Mouse (Mus musculus): Measurements from ENCODE around the gene Exoc6. TPM values are rescaled to one million over a fixed set of nuclear protein-coding genes. Genes with fewer than 3 reads are reported as not detected.
A peak's percentile ranks its signal among the peaks of the same experiment; 100 is the strongest.
"Not testable (repeated sequence)": the region's sequence is repeated elsewhere in the genome, so short reads cannot be mapped to it uniquely, and the experiment has no call there.

Exoc6 gene
- polyA plus RNA-seq, 1 experiment from 2014 or later, result 20.6 TPM

GRCm38 (mm10) chr19:37551040-37551566, 885 bp downstream of the Exoc6 start:
- WGBS, result 18% methylated on average over 8 of the region's 8 CpGs
- H3K9me3 ChIP-seq (ENCODE audit: control insufficient read depth, low read length), result no peaks in the 10 kb centered on the region
- H3K27ac ChIP-seq (replicated peaks in 1 of 2; ENCODE audit: control insufficient read depth in 1 of 2, insufficient read depth in 1 of 2, low read depth in 2 of 2, low read length in 2 of 2), result 0 out of 4 replicates have a peak overlapping the region, but pooled peaks of 1 of the 2 experiments have one; percentile 77

DNA sequence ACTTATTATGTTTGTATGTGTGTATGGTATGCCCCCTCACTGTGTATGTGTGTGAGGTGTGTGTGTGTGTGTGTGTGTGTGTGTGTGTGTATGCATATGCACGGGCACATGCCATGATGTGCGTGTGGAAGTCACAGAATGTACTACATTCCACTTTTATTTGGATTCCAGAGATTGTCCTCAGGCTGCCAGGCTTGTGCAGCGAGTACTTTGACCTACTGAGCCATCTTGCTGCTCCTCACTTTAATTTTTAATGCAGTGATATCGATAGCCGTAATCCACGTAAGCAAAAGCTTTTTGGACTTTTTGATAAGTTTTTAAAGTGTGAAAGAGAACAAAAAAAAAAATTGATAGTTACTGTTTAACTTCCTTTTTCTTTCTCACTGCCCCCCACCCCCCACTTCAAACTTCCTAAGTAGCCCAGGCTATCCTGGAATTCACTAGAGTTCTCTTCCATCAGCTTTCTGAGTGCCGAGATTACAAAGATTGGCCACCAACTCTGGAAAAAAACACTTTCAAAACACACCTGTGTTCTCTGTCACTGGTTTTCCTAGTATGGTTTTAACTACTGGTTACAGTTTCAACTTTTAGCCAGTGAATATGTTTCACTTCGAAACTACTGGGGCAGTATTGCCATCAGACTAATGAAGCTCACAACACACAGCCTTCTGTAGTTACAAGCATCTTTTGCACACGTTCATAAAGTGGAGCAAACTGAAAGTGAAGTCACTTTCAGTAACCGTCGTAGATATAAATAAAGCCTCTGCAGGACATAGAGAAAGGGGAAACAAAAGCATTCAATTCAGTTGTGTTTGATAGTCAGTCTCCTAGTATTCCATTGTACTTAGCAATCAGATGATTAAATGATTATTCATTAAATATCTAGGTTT, 3.4 kb downstream of the Exoc6 start:
- H3K9ac ChIP-seq (ENCODE audit: low read length), result no peak overlapping the region
- 86% methylated on average over 11 of the region's 11 CpGs for WGBS
- ATAC-seq (ENCODE audit: insufficient number of reproducible peaks, insufficient read depth, low FRiP score, low read depth), result no peak

More at GRCm38 (mm10) chr19:37551040-37551566, 885 bp downstream of the Exoc6 start:
- Histone ChIP-seq H3K4me1 (ENCODE audit: control insufficient read depth in 2 of 2, insufficient read depth in 2 of 2, low read length in 2 of 2) (peaks cover 0 to 4% of the 10 kb centered on the region in 2 experiments; a peak in 1 of 4 replicates), H3K9ac (ENCODE audit: low read length) (peak overlapping the region; percentile 79), H3K4me2 (ENCODE audit: low read length) (peak overlapping the region; percentile 92), H3K36me3 (ENCODE audit: control insufficient read depth, insufficient read depth, low read length) (peaks cover 4% of the 10 kb centered on the region; the same call in 1 of the 2 replicates), H3K27me3 (ENCODE audit: control insufficient read depth, insufficient read depth, low read length) (peaks cover 3% of the 10 kb centered on the region; the same call in 1 of the 2 replicates), H3K4me3 (ENCODE audit: control insufficient read depth in 1 of 2, insufficient read depth in 1 of 2, low read depth in 1 of 2, low read length in 2 of 2) (peak overlapping the region; percentile 60 to 97)
- no peak for ATAC-seq (ENCODE audit: insufficient number of reproducible peaks, insufficient read depth, low FRiP score, low read depth)

GRCm38 (mm10) chr19:37554266-37554650, 4.0 kb downstream of the Exoc6 start:
- not testable (repeated sequence) for H3K36me3 ChIP-seq (ENCODE audit: control insufficient read depth, insufficient read depth, low read length); H3K4me1 ChIP-seq (ENCODE audit: control insufficient read depth in 2 of 2, insufficient read depth in 2 of 2, low read length in 2 of 2); H3K9me3 ChIP-seq (ENCODE audit: control insufficient read depth, low read length); H3K27ac ChIP-seq (replicated peaks in 1 of 2; ENCODE audit: control insufficient read depth in 1 of 2, insufficient read depth in 1 of 2, low read depth in 2 of 2, low read length in 2 of 2); H3K4me2 ChIP-seq (ENCODE audit: low read length); ATAC-seq (ENCODE audit: insufficient number of reproducible peaks, insufficient read depth, low FRiP score, low read depth); H3K9ac ChIP-seq (ENCODE audit: low read length); H3K27me3 ChIP-seq (ENCODE audit: control insufficient read depth, insufficient read depth, low read length); H3K4me3 ChIP-seq (ENCODE audit: control insufficient read depth in 1 of 2, insufficient read depth in 1 of 2, low read depth in 1 of 2, low read length in 2 of 2)
- 84% methylated on average over 5 of the region's 5 CpGs for WGBS

More for the DNA sequence above, 3.4 kb downstream of the Exoc6 start:
- Histone ChIP-seq H3K27ac (replicated peaks in 1 of 2; ENCODE audit: control insufficient read depth in 1 of 2, insufficient read depth in 1 of 2, low read depth in 2 of 2, low read length in 2 of 2) (no peak overlapping the region), H3K9me3 (ENCODE audit: control insufficient read depth, low read length) (no peaks in the 10 kb centered on the region), H3K4me1 (ENCODE audit: control insufficient read depth in 2 of 2, insufficient read depth in 2 of 2, low read length in 2 of 2) (peaks cover 0 to 4% of the 10 kb centered on the region in 2 experiments; a peak in 1 of 4 replicates), H3K27me3 (ENCODE audit: control insufficient read depth, insufficient read depth, low read length) (no peaks in the 10 kb centered on the region), H3K36me3 (ENCODE audit: control insufficient read depth, insufficient read depth, low read length) (peaks cover 4% of the 10 kb centered on the region; the same call in 1 of the 2 replicates), H3K4me2 (ENCODE audit: low read length) (no peak overlapping the region), H3K4me3 (ENCODE audit: control insufficient read depth in 1 of 2, insufficient read depth in 1 of 2, low read depth in 1 of 2, low read length in 2 of 2) (no peak overlapping the region)

DNA sequence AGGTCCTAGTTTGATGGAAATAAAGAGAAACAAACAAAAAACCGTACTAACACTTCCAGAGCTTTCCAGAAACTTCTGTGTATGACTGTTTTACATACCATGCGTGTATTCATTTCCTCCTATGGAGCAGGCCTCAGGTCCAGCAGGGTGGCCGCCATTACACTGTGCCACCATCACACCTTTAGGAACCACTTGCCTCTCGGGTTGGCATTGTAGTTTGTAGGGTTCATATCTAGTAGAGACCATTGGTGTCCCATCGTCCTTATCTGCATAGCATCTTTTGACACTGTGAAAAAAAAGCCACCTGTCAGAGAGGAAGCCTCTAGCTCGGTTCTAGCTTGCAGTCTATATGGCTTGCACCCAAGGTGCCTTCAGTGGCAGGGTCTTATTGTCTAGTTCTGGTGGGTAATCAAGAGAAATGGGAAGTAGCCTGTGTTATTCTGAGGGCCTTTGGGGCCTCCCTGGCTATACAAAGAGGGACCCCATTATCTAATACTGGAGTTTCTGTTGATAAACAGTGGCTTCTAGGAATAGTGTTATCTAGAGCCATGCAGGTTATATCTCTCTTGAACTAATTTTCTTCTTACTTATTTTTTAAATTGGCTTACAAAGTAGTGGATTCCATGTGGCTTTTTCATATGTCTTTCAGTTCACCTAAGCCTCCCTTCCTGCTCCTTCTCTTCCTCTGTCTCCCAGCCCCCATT, 5.8 kb downstream of the Exoc6 start:
- no peak overlapping the region for H3K27ac ChIP-seq (replicated peaks in 1 of 2; ENCODE audit: control insufficient read depth in 1 of 2, insufficient read depth in 1 of 2, low read depth in 2 of 2, low read length in 2 of 2)
- H3K9me3 ChIP-seq (ENCODE audit: control insufficient read depth, low read length), result no peaks in the 10 kb centered on the region
- ATAC-seq (ENCODE audit: insufficient number of reproducible peaks, insufficient read depth, low FRiP score, low read depth), result no peak
- H3K4me3 ChIP-seq (ENCODE audit: control insufficient read depth in 1 of 2, insufficient read depth in 1 of 2, low read depth in 1 of 2, low read length in 2 of 2), result no peak overlapping the region
- no peak overlapping the region for H3K9ac ChIP-seq (ENCODE audit: low read length)
- H3K4me1 ChIP-seq (ENCODE audit: control insufficient read depth in 2 of 2, insufficient read depth in 2 of 2, low read length in 2 of 2), result peaks cover 0 to 7% of the 10 kb centered on the region in 2 experiments; a peak in 3 of 4 replicates
- 83% methylated on average over 6 of the region's 6 CpGs for WGBS
- H3K4me2 ChIP-seq (ENCODE audit: low read length), result no peak overlapping the region
- no peaks in the 10 kb centered on the region for H3K27me3 ChIP-seq (ENCODE audit: control insufficient read depth, insufficient read depth, low read length)
- H3K36me3 ChIP-seq (ENCODE audit: control insufficient read depth, insufficient read depth, low read length), result peaks cover 4% of the 10 kb centered on the region; the same call in 1 of the 2 replicates

GRCm38 (mm10) chr19:37557898-37558297, 7.7 kb downstream of the Exoc6 start:
- Histone ChIP-seq H3K27ac (replicated peaks in 1 of 2; ENCODE audit: control insufficient read depth in 1 of 2, insufficient read depth in 1 of 2, low read depth in 2 of 2, low read length in 2 of 2) (no peak overlapping the region), H3K4me1 (ENCODE audit: control insufficient read depth in 2 of 2, insufficient read depth in 2 of 2, low read length in 2 of 2) (peaks cover 0 to 8% of the 10 kb centered on the region in 2 experiments; a peak in 3 of 4 replicates), H3K4me2 (ENCODE audit: low read length) (no peak overlapping the region), H3K4me3 (ENCODE audit: control insufficient read depth in 1 of 2, insufficient read depth in 1 of 2, low read depth in 1 of 2, low read length in 2 of 2) (no peak overlapping the region), H3K9ac (ENCODE audit: low read length) (no peak overlapping the region), H3K27me3 (ENCODE audit: control insufficient read depth, insufficient read depth, low read length) (no peaks in the 10 kb centered on the region), H3K36me3 (ENCODE audit: control insufficient read depth, insufficient read depth, low read length) (peaks cover under 1% of the 10 kb centered on the region; the same call in 1 of the 2 replicates), H3K9me3 (ENCODE audit: control insufficient read depth, low read length) (no peaks in the 10 kb centered on the region)
- WGBS, result 83% methylated on average over 3 of the region's 3 CpGs
- no peak for ATAC-seq (ENCODE audit: insufficient number of reproducible peaks, insufficient read depth, low FRiP score, low read depth)

DNA sequence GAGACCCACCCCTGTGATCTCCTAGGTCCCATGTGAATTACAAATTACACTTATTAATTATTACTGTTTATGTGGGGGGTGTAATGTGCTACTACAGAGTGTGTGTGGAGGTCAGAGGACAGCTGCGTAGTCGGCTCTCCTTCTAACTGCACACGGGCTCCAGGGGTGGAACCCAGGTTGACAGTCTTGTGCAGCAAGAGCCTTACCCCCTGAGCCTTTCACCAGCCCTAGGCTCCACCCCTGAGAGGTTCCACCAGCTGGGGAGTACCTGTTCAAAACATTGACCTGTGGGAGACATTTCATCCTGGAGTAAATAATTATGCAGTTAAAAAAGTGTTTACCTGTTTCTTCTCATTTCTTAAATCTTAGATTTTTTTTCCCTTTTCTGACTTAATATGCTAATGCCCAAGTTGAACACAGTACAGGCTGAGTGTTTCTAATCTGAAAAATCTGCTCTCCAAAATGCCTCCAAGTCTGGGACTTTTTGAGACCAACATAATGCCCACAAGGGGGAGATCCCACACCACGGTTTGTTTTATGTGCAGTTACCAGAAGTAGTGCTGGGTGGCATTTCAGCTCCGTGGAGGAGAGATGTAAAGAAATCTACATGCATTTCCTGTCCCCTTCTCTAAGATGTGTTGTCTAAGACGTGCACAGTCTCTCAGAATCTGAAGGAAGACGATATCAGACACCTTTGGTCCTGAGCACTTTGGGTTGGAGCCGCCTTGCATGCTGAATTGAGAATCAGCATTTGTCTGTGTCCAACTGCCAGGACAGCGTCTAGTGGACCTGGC, 9.3 kb downstream of the Exoc6 start:
- Histone ChIP-seq H3K4me3 (ENCODE audit: control insufficient read depth in 1 of 2, insufficient read depth in 1 of 2, low read depth in 1 of 2, low read length in 2 of 2) (no peak overlapping the region), H3K36me3 (ENCODE audit: control insufficient read depth, insufficient read depth, low read length) (no peaks in the 10 kb centered on the region), H3K27me3 (ENCODE audit: control insufficient read depth, insufficient read depth, low read length) (no peaks in the 10 kb centered on the region), H3K4me2 (ENCODE audit: low read length) (no peak overlapping the region; the same call in 1 of the 2 replicates), H3K27ac (replicated peaks in 1 of 2; ENCODE audit: control insufficient read depth in 1 of 2, insufficient read depth in 1 of 2, low read depth in 2 of 2, low read length in 2 of 2) (no peak overlapping the region; a peak in 1 of 4 replicates), H3K4me1 (ENCODE audit: control insufficient read depth in 2 of 2, insufficient read depth in 2 of 2, low read length in 2 of 2) (peaks cover 0 to 8% of the 10 kb centered on the region in 2 experiments; a peak in 3 of 4 replicates), H3K9ac (ENCODE audit: low read length) (no peak overlapping the region), H3K9me3 (ENCODE audit: control insufficient read depth, low read length) (no peaks in the 10 kb centered on the region)
- ATAC-seq (ENCODE audit: insufficient number of reproducible peaks, insufficient read depth, low FRiP score, low read depth), result no peak
- 40% methylated on average over 9 of the region's 9 CpGs for WGBS

DNA sequence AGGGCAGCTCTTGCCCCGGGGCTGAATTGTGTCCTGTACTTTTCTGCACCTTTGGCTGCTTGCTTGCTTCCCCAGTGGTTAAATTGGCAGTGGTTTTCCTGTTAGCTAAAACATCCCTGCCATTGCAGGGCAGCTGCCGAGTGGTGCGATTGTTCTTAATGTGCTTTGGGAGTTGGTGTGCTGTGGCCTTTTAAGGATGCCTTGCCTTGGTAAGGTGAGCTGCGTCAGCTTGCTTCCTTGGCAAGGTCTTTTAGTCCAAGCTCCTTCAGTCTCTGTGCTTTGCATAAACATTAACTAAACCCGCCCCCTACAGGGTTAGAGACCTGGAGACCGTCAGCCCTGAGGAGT, 9.8 kb downstream of the Exoc6 start:
- no peak for ATAC-seq (ENCODE audit: insufficient number of reproducible peaks, insufficient read depth, low FRiP score, low read depth)
- WGBS, result 43% methylated on average over 6 of the region's 6 CpGs
- Histone ChIP-seq H3K9ac (ENCODE audit: low read length) (no peak overlapping the region), H3K27ac (replicated peaks in 1 of 2; ENCODE audit: control insufficient read depth in 1 of 2, insufficient read depth in 1 of 2, low read depth in 2 of 2, low read length in 2 of 2) (no peak overlapping the region; a peak in 1 of 4 replicates), H3K36me3 (ENCODE audit: control insufficient read depth, insufficient read depth, low read length) (no peaks in the 10 kb centered on the region), H3K27me3 (ENCODE audit: control insufficient read depth, insufficient read depth, low read length) (no peaks in the 10 kb centered on the region), H3K9me3 (ENCODE audit: control insufficient read depth, low read length) (no peaks in the 10 kb centered on the region), H3K4me1 (ENCODE audit: control insufficient read depth in 2 of 2, insufficient read depth in 2 of 2, low read length in 2 of 2) (peaks cover 0 to 8% of the 10 kb centered on the region in 2 experiments; a peak in 3 of 4 replicates), H3K4me3 (ENCODE audit: control insufficient read depth in 1 of 2, insufficient read depth in 1 of 2, low read depth in 1 of 2, low read length in 2 of 2) (no peak overlapping the region), H3K4me2 (ENCODE audit: low read length) (no peak overlapping the region; the same call in 1 of the 2 replicates)

All from heart, embryonic 14.5 days (tissue).